Mouse (Mus musculus) adrenal gland, postnatal 25 days (tissue): ENCODE results near the gene Kcnq4. TPM values are rescaled to one million over a fixed set of nuclear protein-coding genes. Genes with fewer than 3 reads are reported as not detected.
A peak's percentile ranks its signal among the peaks of the same experiment; 100 is the strongest.

Experiments
- DNase-seq: peaks from one replicate; pipeline ENCODE4 v3.0.0; 2021; ENCODE audit warnings: mixed read lengths
- long read RNA-seq: library from polyadenylated mRNA; stranded (forward); transcript quantifications from one replicate; pipeline ENCODE4 v2.0.0, GENCODE M21; 2021
- total RNA-seq: library from RNA; stranded (reverse); gene quantifications from 2 replicates; pipeline ENCODE4 v1.2.3, GENCODE M21; 2021

The Kcnq4 gene
- 1.5 and 2.0 TPM in 2 replicates for total RNA-seq
- long read RNA-seq, partial matches to known transcripts: 1 of 5 reads
- long read RNA-seq, other reads (novel, unspliced or antisense): 3 of 5 reads

DNA sequence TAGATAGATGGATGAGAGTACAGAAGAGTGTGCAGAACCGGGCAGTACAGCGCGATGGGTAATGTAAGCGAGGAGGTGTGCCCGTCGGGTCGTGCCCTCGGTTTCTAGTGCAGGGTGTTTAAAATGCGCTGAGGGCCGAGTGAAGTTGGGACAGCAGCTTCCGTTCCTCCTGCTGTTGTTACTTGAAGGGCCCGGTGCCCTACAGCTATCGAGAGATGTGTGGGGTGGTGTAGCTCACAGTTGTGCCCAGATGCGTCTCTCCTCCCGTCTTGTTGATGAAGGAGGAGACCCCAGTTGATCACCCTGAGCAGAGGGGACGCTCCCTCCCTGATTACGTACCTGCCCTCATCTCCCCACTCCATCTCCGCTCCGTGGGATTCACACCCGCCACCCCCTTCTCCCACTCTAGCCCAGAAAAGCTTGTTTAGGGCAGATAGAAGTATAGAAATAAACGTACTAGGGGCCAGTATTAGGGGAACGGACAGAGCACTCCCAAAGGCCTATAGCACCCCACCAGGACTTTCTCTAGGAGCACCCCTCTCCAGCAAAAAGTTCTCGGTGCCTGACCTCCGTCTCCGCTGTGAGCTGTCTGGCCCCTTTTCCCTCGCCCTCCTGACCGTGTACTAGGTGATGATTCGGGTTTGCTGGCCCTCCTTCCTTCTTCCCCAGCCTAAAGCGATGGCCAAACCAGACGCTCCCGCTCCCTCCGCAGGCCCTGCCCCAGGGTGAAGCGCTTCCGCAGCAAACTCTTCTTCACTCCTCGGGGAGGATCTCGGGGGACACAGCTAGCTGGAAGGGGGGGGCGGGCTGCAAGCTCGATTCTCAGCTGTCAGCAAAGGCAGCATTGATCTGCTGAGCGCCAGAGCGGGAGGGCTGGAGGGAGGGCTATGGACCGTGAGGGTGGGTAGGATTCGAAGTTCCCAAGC lies at the start of gene Kcnq4:
Gene Kcnq4, minus strand, starts transcription at position 672 of the 926 bp plus-strand sequence.
- DNase-seq: no peak

DNA sequence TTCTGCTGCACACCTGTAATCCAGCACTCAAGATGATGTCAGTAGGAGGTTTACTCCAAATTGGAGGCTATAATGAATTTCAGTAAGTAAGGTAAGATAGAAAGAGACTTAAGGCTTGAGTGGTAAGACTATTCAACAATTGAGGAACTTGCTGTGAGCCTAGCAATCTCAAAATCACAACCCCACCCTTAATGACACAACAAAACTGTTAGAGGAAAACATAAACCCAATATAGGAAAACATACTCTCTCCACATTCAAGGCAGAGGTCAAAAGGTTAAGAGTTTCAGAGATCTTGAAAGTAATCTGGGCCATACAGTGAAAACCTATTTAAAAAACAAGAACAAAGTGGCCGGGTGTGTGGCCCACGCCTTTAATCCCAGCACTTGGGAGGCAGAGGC lies 48.3 kb upstream of the Kcnq4 start:
- DNase-seq: no peak

GRCm38 (mm10) chr4:120795646-120796045 lies 47.2 kb upstream of the Kcnq4 start:
- no peak for DNase-seq

GRCm38 (mm10) chr4:120792918-120793317 lies 44.5 kb upstream of the Kcnq4 start:
- no peak for DNase-seq

- DNase-seq: no peak
These were observed 41.6 kb upstream of the Kcnq4 start for GRCm38 (mm10) chr4:120790027-120790426.

DNA sequence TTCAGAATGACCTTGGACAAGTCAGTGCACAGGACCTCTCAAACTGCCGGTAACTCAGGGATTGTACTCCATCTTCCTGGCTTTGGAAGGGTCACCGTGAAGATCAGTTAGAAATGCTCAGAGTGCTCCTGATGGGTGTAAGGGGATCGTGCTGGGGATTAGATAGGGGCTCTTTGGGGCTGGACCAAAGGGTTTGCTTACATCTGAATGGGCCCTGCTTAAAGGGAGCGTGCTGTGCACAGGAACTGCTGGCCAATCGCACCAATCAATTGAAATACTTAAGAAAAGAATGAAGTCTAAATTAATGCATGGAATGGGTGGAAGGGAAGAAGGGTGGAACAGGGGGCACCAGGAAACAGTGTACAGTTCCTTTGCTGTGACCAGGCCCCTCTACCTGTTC lies 7.4 kb upstream of the Kcnq4 start:
- no peak for DNase-seq

DNA sequence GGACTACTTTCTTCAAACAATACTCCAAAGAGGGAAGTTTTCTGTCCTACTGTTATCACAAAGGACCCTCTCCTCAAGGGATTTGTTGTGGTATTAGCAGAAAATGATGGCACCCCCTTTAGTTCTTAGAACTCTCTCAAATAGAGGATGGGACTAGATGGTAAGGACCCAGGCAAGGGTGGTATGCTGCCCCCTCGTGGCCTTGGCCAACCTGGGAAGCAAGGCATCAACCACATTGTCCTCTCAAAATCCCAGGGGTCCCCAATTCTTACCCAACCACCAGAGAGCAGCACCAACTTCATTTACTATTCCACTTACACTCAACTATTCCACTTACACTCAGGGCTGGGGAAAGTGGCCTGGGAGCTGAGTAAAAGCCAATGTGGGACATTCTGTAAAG lies 6.9 kb upstream of the Kcnq4 start:
- DNase-seq: peak; percentile 75

DNA sequence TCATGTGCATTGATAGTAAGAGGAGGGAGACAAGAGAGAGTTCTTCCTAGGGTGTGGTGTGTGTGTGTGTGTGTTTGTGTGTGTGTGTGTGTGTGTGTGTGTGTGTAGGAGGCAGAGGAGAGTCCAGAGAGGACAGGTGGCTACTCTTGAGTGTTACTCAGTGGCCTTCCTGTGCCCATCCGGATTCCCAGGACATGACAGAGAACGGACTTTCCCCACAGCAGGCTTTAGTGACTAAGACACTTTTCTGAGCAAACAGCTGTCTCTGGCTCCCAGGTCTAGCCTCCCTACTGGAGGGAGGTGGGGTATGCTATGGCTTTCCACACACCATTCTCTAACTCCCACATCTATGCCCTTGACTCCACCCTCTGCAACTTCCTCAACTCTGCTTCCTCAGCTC lies 1.2 kb upstream of the Kcnq4 start:
- no peak for DNase-seq

- peak; percentile 49 for DNase-seq
These were observed 1.1 kb downstream of the Kcnq4 start for GRCm38 (mm10) chr4:120747243-120747792.

DNA sequence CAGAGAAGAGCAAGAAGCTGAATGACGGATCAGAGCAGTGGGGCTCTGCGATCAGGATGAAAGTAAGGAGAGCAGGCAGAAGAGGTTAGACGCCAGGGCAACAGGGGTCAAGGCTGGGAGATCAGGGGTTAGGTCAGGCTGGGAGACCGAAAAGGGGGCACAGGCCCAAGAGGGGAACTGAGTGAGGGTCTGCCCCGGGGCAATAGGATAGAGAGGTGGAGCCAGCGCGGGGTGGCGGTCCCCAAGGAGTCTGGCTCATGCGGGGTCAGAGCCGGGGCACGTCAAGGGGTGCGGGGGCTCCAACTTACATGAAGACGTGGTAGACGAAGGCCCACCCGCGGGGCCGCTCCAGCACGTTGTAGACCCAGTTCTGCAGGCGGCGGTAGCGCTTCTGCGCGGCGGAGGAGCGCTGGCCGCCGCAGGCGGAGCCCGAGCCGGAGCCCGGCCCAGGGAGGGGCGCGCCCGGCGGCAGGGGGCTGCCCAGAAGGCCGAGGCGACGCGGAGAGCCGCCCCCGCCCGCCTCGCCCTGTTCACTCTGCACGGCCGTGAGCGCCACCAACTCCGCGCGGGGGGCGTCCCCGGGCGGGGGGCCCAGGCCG lies 1.8 kb downstream of the Kcnq4 start:
- peak; percentile 26 for DNase-seq

DNA sequence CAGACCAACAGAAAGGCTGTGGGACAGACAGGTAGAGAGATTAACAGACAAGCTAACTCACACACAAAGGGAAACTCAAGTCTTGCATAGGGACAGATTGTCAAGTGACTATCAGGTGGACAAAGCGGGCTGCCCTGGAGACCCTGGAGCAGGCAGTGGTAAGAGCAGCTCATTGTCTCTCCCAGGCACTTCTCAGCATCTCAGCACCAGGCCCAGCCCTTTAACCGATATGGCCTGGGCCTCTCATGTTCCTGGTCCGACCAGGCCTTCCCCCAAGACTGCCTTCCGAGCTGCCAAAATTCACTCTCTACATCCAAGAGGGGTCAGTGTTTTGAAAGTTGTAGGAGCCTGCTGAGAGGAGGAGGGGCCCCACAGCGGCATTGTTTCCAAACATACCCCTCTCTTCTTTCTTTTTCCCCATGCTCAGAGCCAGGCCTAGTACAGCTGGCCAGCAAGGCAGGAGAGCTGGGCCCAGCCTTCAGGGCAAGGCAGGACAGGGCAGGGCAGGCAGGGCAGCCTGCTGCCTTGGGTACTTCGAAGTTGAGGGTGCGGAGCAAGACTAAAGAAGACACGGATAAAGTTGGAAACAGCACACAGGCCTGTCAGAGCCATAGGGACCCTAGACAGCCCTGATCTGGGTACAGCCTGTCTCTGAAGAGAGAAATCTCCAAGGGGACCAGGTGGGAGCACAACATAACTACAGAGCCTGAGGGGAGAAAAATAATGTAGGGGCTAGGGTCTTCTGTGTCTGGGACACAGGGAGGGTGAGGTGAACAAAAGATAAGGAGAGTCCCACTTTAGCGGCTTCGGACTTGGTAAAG lies 2.5 kb downstream of the Kcnq4 start:
- no peak for DNase-seq

DNA sequence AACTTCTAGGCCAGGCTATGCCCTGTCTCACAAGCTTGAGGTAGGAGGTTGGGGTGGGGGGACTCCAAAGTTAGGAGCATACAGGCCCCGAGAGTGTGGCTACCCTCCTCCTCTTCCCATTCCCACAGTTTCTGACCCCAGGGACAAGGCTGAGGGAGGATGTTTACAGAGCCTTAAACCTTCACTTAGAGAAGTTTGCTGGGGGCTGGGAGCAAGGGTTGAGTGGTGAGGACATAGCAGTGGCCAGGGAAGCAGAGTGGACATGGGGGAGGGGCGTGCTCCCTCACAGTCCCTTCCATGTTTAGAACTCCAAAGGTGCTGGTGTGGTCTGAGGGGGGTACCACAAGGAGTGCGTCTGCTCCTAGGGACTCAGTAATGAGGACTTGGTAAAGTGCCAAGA lies 4.8 kb downstream of the Kcnq4 start:
- no peak for DNase-seq

GRCm38 (mm10) chr4:120741303-120741702 lies 7.1 kb downstream of the Kcnq4 start:
- peak; percentile 39 for DNase-seq

- DNase-seq: no peak
These were observed 14.3 kb downstream of the Kcnq4 start for GRCm38 (mm10) chr4:120734012-120734622.

DNA sequence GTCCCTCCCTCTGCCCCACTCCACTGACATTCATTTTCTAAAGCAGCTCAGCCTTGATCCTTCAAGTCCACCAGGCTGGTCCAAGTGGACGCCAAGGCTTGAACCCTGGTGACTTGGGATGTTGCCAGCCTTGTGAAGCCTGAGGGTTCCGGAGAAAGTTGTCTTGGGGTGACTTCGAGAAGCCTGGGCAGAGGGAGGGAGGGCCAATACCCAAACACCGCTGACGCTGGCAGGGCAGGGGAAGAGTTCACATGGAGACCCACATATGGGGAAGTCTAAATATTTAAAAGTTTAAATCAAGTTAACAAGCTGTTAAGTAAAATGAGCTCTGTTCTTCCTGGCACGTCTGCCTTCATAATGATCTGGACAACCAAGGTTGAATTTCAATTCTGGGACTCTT lies 15.7 kb downstream of the Kcnq4 start:
- no peak for DNase-seq

GRCm38 (mm10) chr4:120731030-120731644 lies 17.3 kb downstream of the Kcnq4 start:
- peak; percentile 80 for DNase-seq

- no peak for DNase-seq
These were observed 17.8 kb downstream of the Kcnq4 start for GRCm38 (mm10) chr4:120730574-120730973.

DNA sequence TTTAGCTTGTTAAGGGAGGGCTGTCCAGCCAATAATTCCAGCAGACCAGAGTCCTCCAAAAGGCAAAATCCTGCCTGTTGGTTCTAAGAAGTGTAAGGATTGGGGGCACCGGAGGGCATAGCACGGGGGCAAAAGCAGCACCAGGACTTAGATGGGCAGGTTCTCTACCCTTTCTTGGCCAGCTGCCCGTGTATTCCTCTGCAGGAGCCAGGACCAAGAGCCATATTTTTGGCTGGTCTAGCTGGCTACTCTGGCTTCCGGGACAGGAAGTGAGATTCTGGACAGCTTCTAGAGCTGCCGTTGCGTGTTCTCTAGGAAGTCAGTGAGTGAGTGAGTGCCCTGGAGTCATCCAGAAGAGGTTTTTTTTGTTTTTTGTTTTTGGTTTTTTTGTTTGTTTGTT lies 18.3 kb downstream of the Kcnq4 start:
- peak; percentile 36 for DNase-seq

DNA sequence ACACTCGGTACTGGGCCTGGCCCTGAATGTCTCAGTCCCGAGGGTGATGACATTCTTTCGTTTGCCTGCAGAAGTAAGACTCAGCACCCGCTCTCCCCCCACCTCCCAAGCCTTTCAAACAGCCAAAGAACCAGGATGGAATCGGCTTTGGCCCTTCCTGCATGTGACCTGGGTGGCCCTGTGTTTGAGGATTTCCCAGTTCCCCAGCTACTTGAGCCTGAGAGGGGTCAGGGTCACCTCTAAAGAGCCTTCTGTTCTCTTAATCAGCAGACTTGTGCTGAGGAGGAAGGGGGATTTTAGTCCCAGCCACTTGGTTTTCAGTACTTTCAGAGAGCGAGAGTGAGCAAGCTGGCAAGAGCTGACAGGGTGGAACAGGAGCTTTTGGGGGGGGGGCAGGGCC lies 19.0 kb downstream of the Kcnq4 start:
- DNase-seq: no peak

DNA sequence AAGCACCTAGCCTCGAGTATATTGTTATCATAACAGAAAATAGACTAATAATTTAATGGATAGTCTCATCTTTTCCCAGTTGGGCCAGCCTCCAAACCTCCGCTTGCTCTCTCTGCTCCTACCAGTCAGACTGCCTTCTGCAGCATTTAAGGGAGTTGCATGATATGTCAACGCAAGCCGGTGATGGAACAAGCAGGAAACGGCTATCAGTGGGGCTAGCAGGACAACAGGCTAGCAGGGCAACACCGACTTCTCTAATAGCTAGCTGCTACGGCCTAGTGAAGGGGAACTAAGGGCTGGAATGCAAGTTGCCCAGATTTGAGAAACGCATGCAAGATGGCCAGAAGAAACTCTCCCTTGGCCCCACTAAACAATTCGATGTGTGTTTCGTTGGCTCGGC lies 20.6 kb downstream of the Kcnq4 start:
- DNase-seq: no peak

DNA sequence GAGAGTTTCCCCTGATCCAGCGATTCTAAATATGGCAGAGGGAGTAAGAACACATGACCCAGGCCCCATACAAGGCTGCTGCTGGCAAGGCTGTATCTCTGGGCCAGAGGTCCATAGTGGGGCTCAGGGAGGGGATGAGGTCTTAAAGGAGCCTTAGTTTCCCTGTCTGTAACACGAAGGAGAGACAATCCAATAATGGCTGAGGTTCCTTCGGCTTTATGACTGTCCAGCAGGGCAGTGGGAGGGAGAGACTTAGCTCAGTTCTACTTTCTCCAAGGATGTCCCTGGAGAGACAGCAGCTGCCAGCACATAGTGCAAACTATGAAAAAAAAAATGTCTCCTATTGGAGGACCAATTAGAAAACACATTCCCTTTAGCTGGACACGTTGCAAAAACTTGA lies 22.2 kb downstream of the Kcnq4 start:
- no peak for DNase-seq
